ENCODE assay signal across 9 mouse cellular contexts in the genomic region with DNA sequence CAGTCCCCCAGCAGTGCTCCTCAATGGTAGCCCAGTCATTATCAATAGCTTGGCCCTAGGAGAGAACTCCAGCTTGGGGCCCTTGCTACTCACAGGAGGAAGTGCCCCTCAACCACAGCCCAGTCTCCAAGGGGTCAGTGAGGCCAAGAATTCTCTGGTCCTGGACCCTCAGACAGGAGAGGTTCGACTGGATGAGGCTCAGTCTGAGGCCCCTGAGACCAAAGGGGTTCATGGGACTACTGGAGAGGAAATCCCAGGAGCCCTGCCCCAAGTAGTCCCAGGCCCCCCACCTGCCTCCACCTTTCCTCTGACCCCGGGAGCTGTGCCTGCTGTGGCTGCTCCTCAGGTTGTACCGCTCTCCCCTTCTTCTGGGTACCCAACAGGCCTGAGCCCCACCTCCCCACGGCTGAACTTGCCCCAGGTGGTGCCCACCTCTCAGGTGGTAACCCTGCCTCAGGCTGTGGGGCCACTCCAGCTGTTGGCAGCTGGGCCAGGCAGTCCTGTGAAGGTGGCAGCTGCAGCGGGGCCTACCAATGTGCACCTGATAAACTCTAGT. TPM values are rescaled to one million over a fixed set of nuclear protein-coding genes. Genes with fewer than 3 reads are reported as not detected.
DNase-seq lines count a peak whose midpoint lies in the region; ATAC-seq lines count a peak whose summit lies in the region.
"Had no signal": no experiment of that assay in that cellular context is flagged by ENCODE, and none has a peak within 500 bp of the region (broad histone marks: within the 10 kb centered on the region; RNA-seq: fewer than 3 reads in every experiment).

No protein-coding gene starts in this region.

- peak overlapping the region; percentile 93 for H3K9ac ChIP-seq in kidney, embryonic 16.5 days (replicated peaks; ENCODE audit: low read length)
- peak overlapping the region; percentile 93 for H3K9ac ChIP-seq in forebrain, embryonic 11.5 days (ENCODE audit: low read length)
- H3K9ac ChIP-seq in neural tube, embryonic 12.5 days: peak overlapping the region; percentile 78

- WGBS in kidney, embryonic 16.5 days: 47% methylated on average over 5 of the region's 5 CpGs
- 52% methylated on average over 5 of the region's 5 CpGs for WGBS in forebrain, embryonic 11.5 days
- WGBS in limb, embryonic 10.5 days: 53% methylated on average over 5 of the region's 5 CpGs
- WGBS in neural tube, embryonic 12.5 days: 54% methylated on average over 5 of the region's 5 CpGs

- no peaks in the 10 kb centered on the region for H3K27me3 ChIP-seq in kidney, embryonic 16.5 days (ENCODE audit: insufficient read depth, low read length)
- H3K27me3 ChIP-seq in forebrain, embryonic 11.5 days (ENCODE audit: control insufficient read depth, insufficient read depth, low read length): peaks cover 4% of the 10 kb centered on the region
- H3K27me3 ChIP-seq in limb, embryonic 10.5 days (ENCODE audit: low read depth, poor library complexity, severe bottlenecking): peaks cover 8% of the 10 kb centered on the region
- peaks cover 6% of the 10 kb centered on the region for H3K27me3 ChIP-seq in neural tube, embryonic 12.5 days (replicated peaks)

- H3K4me3 ChIP-seq in kidney, embryonic 16.5 days (ENCODE audit: low read length): peak overlapping the region; percentile 84
- peak overlapping the region; percentile 72 for H3K4me3 ChIP-seq in forebrain, embryonic 11.5 days (ENCODE audit: low read depth, low read length)
- peak overlapping the region; percentile 67 for H3K4me3 ChIP-seq in limb, embryonic 10.5 days
- peak overlapping the region; percentile 66 for H3K4me3 ChIP-seq in neural tube, embryonic 12.5 days

- DNase-seq in kidney, postnatal 36 days: no peak
- DNase-seq in forebrain, embryonic 11.5 days (ENCODE audit: low spot score): no peak
- peak; percentile 33 for DNase-seq in limb, embryonic 10.5 days (ENCODE audit: low spot score)
- no peak for DNase-seq in urinary bladder, postnatal 36 days (ENCODE audit: low spot score in 2 of 2)
- no peak for DNase-seq in urinary bladder, adult 18-20 months (ENCODE audit: low spot score in 2 of 2)
- DNase-seq: cerebellum, adult 11-12 months had no signal

- no peak for ATAC-seq in kidney, embryonic 16.5 days (ENCODE audit: low FRiP score, low TSS enrichment)
- ATAC-seq in forebrain, embryonic 11.5 days (replicated peaks; ENCODE audit: low FRiP score): no peak
- ATAC-seq in neural tube, embryonic 12.5 days (ENCODE audit: low FRiP score, low read depth): no peak
- no peak for ATAC-seq in CD4-positive, CD25-positive, alpha-beta regulatory T cell, adult 4 months

- peak overlapping the region; percentile 93 for H3K4me2 ChIP-seq in kidney, embryonic 16.5 days (replicated peaks; ENCODE audit: low read depth, low read length)
- peak overlapping the region; percentile 95 for H3K4me2 ChIP-seq in forebrain, embryonic 11.5 days (ENCODE audit: low read depth, low read length, severe bottlenecking)
- peak overlapping the region; percentile 98 for H3K4me2 ChIP-seq in neural tube, embryonic 12.5 days (replicated peaks)

- H3K9me3 ChIP-seq in kidney, embryonic 16.5 days (ENCODE audit: low read length): no peaks in the 10 kb centered on the region
- no peaks in the 10 kb centered on the region for H3K9me3 ChIP-seq in forebrain, embryonic 11.5 days (ENCODE audit: control insufficient read depth, low read length)
- H3K9me3 ChIP-seq in limb, embryonic 10.5 days (replicated peaks): no peaks in the 10 kb centered on the region
- no peaks in the 10 kb centered on the region for H3K9me3 ChIP-seq in neural tube, embryonic 12.5 days

- peaks cover 38% of the 10 kb centered on the region for H3K4me1 ChIP-seq in kidney, embryonic 16.5 days (ENCODE audit: insufficient read depth, low read length)
- H3K4me1 ChIP-seq in forebrain, embryonic 11.5 days (replicated peaks; ENCODE audit: control insufficient read depth, insufficient read depth, low read length): peaks cover 32% of the 10 kb centered on the region
- H3K4me1 ChIP-seq in limb, embryonic 10.5 days: peaks cover 50% of the 10 kb centered on the region
- peaks cover 59% of the 10 kb centered on the region for H3K4me1 ChIP-seq in neural tube, embryonic 12.5 days

- H3K36me3 ChIP-seq in kidney, embryonic 16.5 days (ENCODE audit: insufficient read depth, low read length): peaks cover 10% of the 10 kb centered on the region; the same call in 1 of the 2 replicates
- no peaks in the 10 kb centered on the region for H3K36me3 ChIP-seq in forebrain, embryonic 11.5 days (ENCODE audit: control insufficient read depth, insufficient read depth, low read length)
- H3K36me3 ChIP-seq in limb, embryonic 10.5 days: peaks cover 21% of the 10 kb centered on the region
- H3K36me3 ChIP-seq in neural tube, embryonic 12.5 days: peaks cover 16% of the 10 kb centered on the region

- H3K27ac ChIP-seq in kidney, embryonic 16.5 days (ENCODE audit: low read length): peak overlapping the region; percentile 99
- H3K27ac ChIP-seq in forebrain, embryonic 11.5 days (ENCODE audit: low read depth, low read length): no peak overlapping the region
- H3K27ac ChIP-seq in limb, embryonic 10.5 days: peak overlapping the region; percentile 95
- no peak overlapping the region for H3K27ac ChIP-seq in neural tube, embryonic 12.5 days

RNA-seq across cellular contexts. Expression of a gene that starts 2.1 kb away (rescaled TPM):
- polyA plus RNA-seq in kidney, embryonic 16.5 days (2015; fragmentation: Nextera tagmentation; extraction: Ambion mirVana): 9.5 and 10.5 TPM in 2 replicates
- polyA plus RNA-seq in forebrain, embryonic 11.5 days (2014; fragmentation: Nextera tagmentation; extraction: Ambion mirVana): 9.9 and 10.8 TPM in 2 replicates
- polyA plus RNA-seq in limb, embryonic 10.5 days (2016; fragmentation: Nextera tagmentation; extraction: Ambion mirVana): 5.7 and 7.5 TPM in 2 replicates
- 4.5 and 5.2 TPM in 2 replicates for polyA plus RNA-seq in neural tube, embryonic 12.5 days (2016; fragmentation: Nextera tagmentation; extraction: Ambion mirVana)
- under 1 TPM; 0.46 to 0.83 TPM for polyA plus RNA-seq in CD4-positive, CD25-positive, alpha-beta regulatory T cell, adult 4 months (2017; shearing (Covaris generic))

RNA-seq across cellular contexts. Expression of a gene that starts 12.8 kb away (rescaled TPM):
- 17.2 and 27.5 TPM in 2 replicates for polyA plus RNA-seq in kidney, embryonic 16.5 days (2015; fragmentation: Nextera tagmentation; extraction: Ambion mirVana)
- 12.4 and 13.8 TPM in 2 replicates for polyA plus RNA-seq in forebrain, embryonic 11.5 days (2014; fragmentation: Nextera tagmentation; extraction: Ambion mirVana)
- polyA plus RNA-seq in limb, embryonic 10.5 days (2016; fragmentation: Nextera tagmentation; extraction: Ambion mirVana): 7.2 and 8.7 TPM in 2 replicates
- polyA plus RNA-seq in neural tube, embryonic 12.5 days (2016; fragmentation: Nextera tagmentation; extraction: Ambion mirVana): 13.7 and 18.2 TPM in 2 replicates
- under 1 TPM in 1 of 2 experiments, not detected in 1; 0.44 TPM for polyA plus RNA-seq in CD4-positive, CD25-positive, alpha-beta regulatory T cell, adult 4 months (2017; shearing (Covaris generic))

RNA-seq across cellular contexts. Expression of a gene that starts 20.5 kb away (rescaled TPM):
- 15.5 and 16.8 TPM in 2 replicates for polyA plus RNA-seq in kidney, embryonic 16.5 days (2015; fragmentation: Nextera tagmentation; extraction: Ambion mirVana)
- 20.9 and 25.4 TPM in 2 replicates for polyA plus RNA-seq in forebrain, embryonic 11.5 days (2014; fragmentation: Nextera tagmentation; extraction: Ambion mirVana)
- 20.0 and 21.4 TPM in 2 replicates for polyA plus RNA-seq in limb, embryonic 10.5 days (2016; fragmentation: Nextera tagmentation; extraction: Ambion mirVana)
- polyA plus RNA-seq in neural tube, embryonic 12.5 days (2016; fragmentation: Nextera tagmentation; extraction: Ambion mirVana): 29.6 and 30.7 TPM in 2 replicates
- polyA plus RNA-seq in CD4-positive, CD25-positive, alpha-beta regulatory T cell, adult 4 months (2017; shearing (Covaris generic)): not detected

RNA-seq across cellular contexts. Expression of a gene that starts 21.7 kb away (rescaled TPM):
- polyA plus RNA-seq in kidney, embryonic 16.5 days (2015; fragmentation: Nextera tagmentation; extraction: Ambion mirVana): 3.2 and 4.3 TPM in 2 replicates
- 1.2 and 1.4 TPM in 2 replicates for polyA plus RNA-seq in forebrain, embryonic 11.5 days (2014; fragmentation: Nextera tagmentation; extraction: Ambion mirVana)
- polyA plus RNA-seq in limb, embryonic 10.5 days (2016; fragmentation: Nextera tagmentation; extraction: Ambion mirVana): 1.1 and 2.2 TPM in 2 replicates
- polyA plus RNA-seq in neural tube, embryonic 12.5 days (2016; fragmentation: Nextera tagmentation; extraction: Ambion mirVana): 1.0 and 1.1 TPM in 2 replicates
- polyA plus RNA-seq in CD4-positive, CD25-positive, alpha-beta regulatory T cell, adult 4 months (2017; shearing (Covaris generic)): not detected

RNA-seq across cellular contexts. Expression of a gene that starts 23.2 kb away (rescaled TPM):
- polyA plus RNA-seq in kidney, embryonic 16.5 days (2015; fragmentation: Nextera tagmentation; extraction: Ambion mirVana): 18.4 and 20.3 TPM in 2 replicates
- polyA plus RNA-seq in forebrain, embryonic 11.5 days (2014; fragmentation: Nextera tagmentation; extraction: Ambion mirVana): 13.6 and 13.9 TPM in 2 replicates
- polyA plus RNA-seq in limb, embryonic 10.5 days (2016; fragmentation: Nextera tagmentation; extraction: Ambion mirVana): 15.2 and 19.6 TPM in 2 replicates
- 18.3 and 19.9 TPM in 2 replicates for polyA plus RNA-seq in neural tube, embryonic 12.5 days (2016; fragmentation: Nextera tagmentation; extraction: Ambion mirVana)
- 10 to 100 TPM; 23.1 to 29.0 TPM for polyA plus RNA-seq in CD4-positive, CD25-positive, alpha-beta regulatory T cell, adult 4 months (2017; shearing (Covaris generic))

Comparison
In these comparisons a context has a peak if more than half of its experiments do, and no peak if none do; other contexts are left out.
1. H3K27ac ChIP-seq: peak in kidney, embryonic 16.5 days (single experiment) and limb, embryonic 10.5 days (single experiment); none in forebrain, embryonic 11.5 days (single experiment) and neural tube, embryonic 12.5 days (single experiment).
2. RNA of a gene that starts 20.5 kb away (polyA plus RNA-seq): 29.6 to 30.7 TPM in neural tube, embryonic 12.5 days, 20.9 to 25.4 TPM in forebrain, embryonic 11.5 days, 20.0 to 21.4 TPM in limb, embryonic 10.5 days and 15.5 to 16.8 TPM in kidney, embryonic 16.5 days; not detected in CD4-positive, CD25-positive, alpha-beta regulatory T cell, adult 4 months; every median in the first group is over 10 times any median in the second.
3. Peak in every context shown above with its lines, with median percentiles within 50 percentile points of each other: H3K4me2 ChIP-seq, H3K4me3 ChIP-seq and H3K9ac ChIP-seq.